Mouse (Mus musculus) embryonic facial prominence, embryonic 12.5 days (tissue): ENCODE results near the gene Stxbp5. TPM values are rescaled to one million over a fixed set of nuclear protein-coding genes. Genes with fewer than 3 reads are reported as not detected.
"Not testable (repeated sequence)": the region's sequence is repeated elsewhere in the genome, so short reads cannot be mapped to it uniquely, and the experiment has no call there.

Experiments used
- ATAC-seq: fragments of 200-750 bp; cut with Nextera tagmentation; 2 replicates; pipeline ENCODE4 v1.8.0; 2017; ENCODE audit not compliant: insufficient number of reproducible peaks, insufficient read depth, low FRiP score, low TSS enrichment
- H3K27ac ChIP-seq: fragments of 300-500 bp; sonication (generic); 2 replicates; pipeline ENCODE4 v1.5.1; 2016; ENCODE audit warnings: mild to moderate bottlenecking
- H3K27me3 ChIP-seq: fragments of 300-500 bp; sonication (generic); 2 replicates; pipeline ENCODE4 v1.6.1; 2016; ENCODE audit warnings: mild to moderate bottlenecking, moderate library complexity
- H3K36me3 ChIP-seq: fragments of 300-500 bp; sonication (generic); 2 replicates; pipeline ENCODE4 v1.6.1; 2016; ENCODE audit warnings: mild to moderate bottlenecking
- H3K4me1 ChIP-seq: fragments of 300-500 bp; sonication (generic); 2 replicates; pipeline ENCODE4 v1.6.1; 2016
- H3K4me2 ChIP-seq: fragments of 300-500 bp; sonication (generic); replicated peaks from 2 replicates; pipeline ENCODE4 v1.6.1; 2016; ENCODE audit warnings: mild to moderate bottlenecking, moderate library complexity
- H3K4me3 ChIP-seq: fragments of 300-500 bp; sonication (generic); 2 replicates; pipeline ENCODE4 v1.5.1; 2016; ENCODE audit warnings: mild to moderate bottlenecking
- H3K9ac ChIP-seq: fragments of 300-500 bp; sonication (generic); 2 replicates; pipeline ENCODE4 v1.6.1; 2016; ENCODE audit warnings: mild to moderate bottlenecking, moderate library complexity
- H3K9me3 ChIP-seq: fragments of 300-500 bp; sonication (generic); 2 replicates; pipeline ENCODE4 v1.6.1; 2016; ENCODE audit warnings: mild to moderate bottlenecking, moderate library complexity
- WGBS: fragments of 180-500 bp; shearing (Covaris S2); methylation state at CpG from one replicate; pipeline ENCODE4 v1.1.7; 2016; 5-methylcytosine and 5-hydroxymethylcytosine counted together
- polyA plus RNA-seq: library from polyadenylated mRNA; unstranded; fragments of >200 nt; fragmentation: Nextera tagmentation; extraction: Ambion mirVana; gene quantifications from 2 replicates; pipeline ENCODE4 v1.2.1, GENCODE M21; 2016

Gene Stxbp5
- polyA plus RNA-seq, 1 experiment from 2014 or later: 6.8 TPM

GRCm38 (mm10) chr10:9889651-9890050, 11.2 kb downstream of the Stxbp5 start:
- Histone ChIP-seq H3K4me1 (no peaks in the 10 kb centered on the region), H3K27me3 (no peaks in the 10 kb centered on the region), H3K27ac (no peak overlapping the region), H3K9me3 (no peaks in the 10 kb centered on the region), H3K4me2 (no peak overlapping the region), H3K4me3 (no peak overlapping the region), H3K36me3 (0 out of 2 replicates have a peak, but pooled peaks cover 3% of the 10 kb centered on the region), H3K9ac (no peak overlapping the region)
- ATAC-seq: no peak
- 73% methylated on average over 8 of the region's 8 CpGs for WGBS

GRCm38 (mm10) chr10:9888655-9889054, 12.2 kb downstream of the Stxbp5 start:
- H3K4me2 ChIP-seq: no peak overlapping the region
- 89% methylated on average over 4 of the region's 4 CpGs for WGBS

GRCm38 (mm10) chr10:9881781-9882320, 19.0 kb downstream of the Stxbp5 start:
- not testable (repeated sequence) for H3K9me3 ChIP-seq, ATAC-seq, H3K4me2 ChIP-seq, H3K4me1 ChIP-seq, H3K27ac ChIP-seq, H3K36me3 ChIP-seq, H3K27me3 ChIP-seq, H3K9ac ChIP-seq, H3K4me3 ChIP-seq
- WGBS: 80% methylated on average over 5 of the region's 5 CpGs

More at GRCm38 (mm10) chr10:9888655-9889054, 12.2 kb downstream of the Stxbp5 start:
- Histone ChIP-seq H3K27me3 (no peaks in the 10 kb centered on the region), H3K4me1 (no peaks in the 10 kb centered on the region), H3K9me3 (no peaks in the 10 kb centered on the region), H3K36me3 (0 out of 2 replicates have a peak, but pooled peaks cover 3% of the 10 kb centered on the region), H3K27ac (no peak overlapping the region), H3K4me3 (no peak overlapping the region), H3K9ac (no peak overlapping the region)
- no peak for ATAC-seq

- Histone ChIP-seq H3K27me3 (no peaks in the 10 kb centered on the region), H3K4me2 (no peak overlapping the region), H3K27ac (no peak overlapping the region), H3K4me3 (no peak overlapping the region), H3K9me3 (no peaks in the 10 kb centered on the region), H3K4me1 (no peaks in the 10 kb centered on the region), H3K9ac (no peak overlapping the region), H3K36me3 (no peaks in the 10 kb centered on the region)
- WGBS: 75% methylated on average over 6 of the region's 6 CpGs
- no peak for ATAC-seq
These were observed 20.7 kb downstream of the Stxbp5 start for GRCm38 (mm10) chr10:9880070-9880728.

GRCm38 (mm10) chr10:9878821-9879489, 21.9 kb downstream of the Stxbp5 start:
- Histone ChIP-seq H3K9ac (no peak overlapping the region), H3K4me1 (no peaks in the 10 kb centered on the region), H3K4me2 (no peak overlapping the region), H3K27ac (no peak overlapping the region), H3K36me3 (no peaks in the 10 kb centered on the region), H3K27me3 (no peaks in the 10 kb centered on the region), H3K9me3 (no peaks in the 10 kb centered on the region), H3K4me3 (no peak overlapping the region)
- no peak for ATAC-seq
- WGBS: 87% methylated on average over 6 of the region's 6 CpGs

GRCm38 (mm10) chr10:9875905-9876304, 25.0 kb downstream of the Stxbp5 start:
- 93% methylated on average over 3 of the region's 3 CpGs for WGBS
- Histone ChIP-seq H3K4me1 (no peaks in the 10 kb centered on the region), H3K9me3 (no peaks in the 10 kb centered on the region), H3K9ac (no peak overlapping the region), H3K27me3 (no peaks in the 10 kb centered on the region), H3K4me2 (no peak overlapping the region), H3K27ac (no peak overlapping the region), H3K36me3 (no peaks in the 10 kb centered on the region), H3K4me3 (no peak overlapping the region)
- no peak for ATAC-seq

GRCm38 (mm10) chr10:9872143-9872542, 28.7 kb downstream of the Stxbp5 start:
- no peak for ATAC-seq
- Histone ChIP-seq H3K4me3 (no peak overlapping the region), H3K27me3 (no peaks in the 10 kb centered on the region), H3K9ac (no peak overlapping the region), H3K4me2 (no peak overlapping the region), H3K36me3 (no peaks in the 10 kb centered on the region), H3K9me3 (no peaks in the 10 kb centered on the region), H3K4me1 (no peaks in the 10 kb centered on the region), H3K27ac (no peak overlapping the region)
- 77% methylated on average over 2 of the region's 2 CpGs for WGBS

GRCm38 (mm10) chr10:9866793-9867579, 33.9 kb downstream of the Stxbp5 start:
- H3K4me1 ChIP-seq: no peaks in the 10 kb centered on the region
- H3K36me3 ChIP-seq: no peaks in the 10 kb centered on the region
- no peaks in the 10 kb centered on the region for H3K9me3 ChIP-seq
- no peak overlapping the region for H3K4me3 ChIP-seq
- no peak overlapping the region for H3K9ac ChIP-seq
- 72% methylated on average over 17 of the region's 17 CpGs for WGBS
- no peak overlapping the region for H3K4me2 ChIP-seq
- H3K27me3 ChIP-seq: no peaks in the 10 kb centered on the region
- H3K27ac ChIP-seq: no peak overlapping the region
- no peak for ATAC-seq

- WGBS: 72% methylated on average over 4 of the region's 4 CpGs
These were observed 40.9 kb downstream of the Stxbp5 start for GRCm38 (mm10) chr10:9860022-9860421.

GRCm38 (mm10) chr10:9859476-9859875, 41.4 kb downstream of the Stxbp5 start:
- H3K4me2 ChIP-seq: no peak overlapping the region
- H3K4me3 ChIP-seq: no peak overlapping the region
- H3K36me3 ChIP-seq: 0 out of 2 replicates have a peak, but pooled peaks cover 4% of the 10 kb centered on the region
- H3K9me3 ChIP-seq: no peaks in the 10 kb centered on the region; the same call in 1 of the 2 replicates
- no peak overlapping the region for H3K9ac ChIP-seq
- H3K27me3 ChIP-seq: no peaks in the 10 kb centered on the region
- 77% methylated on average over 3 of the region's 3 CpGs for WGBS
- no peak for ATAC-seq
- H3K27ac ChIP-seq: no peak overlapping the region
- H3K4me1 ChIP-seq: no peaks in the 10 kb centered on the region

More at GRCm38 (mm10) chr10:9860022-9860421, 40.9 kb downstream of the Stxbp5 start:
- H3K4me1 ChIP-seq: no peaks in the 10 kb centered on the region
- H3K4me2 ChIP-seq: no peak overlapping the region
- H3K27me3 ChIP-seq: no peaks in the 10 kb centered on the region
- H3K9me3 ChIP-seq: no peaks in the 10 kb centered on the region; the same call in 1 of the 2 replicates
- no peak for ATAC-seq
- 0 out of 2 replicates have a peak, but pooled peaks cover 3% of the 10 kb centered on the region for H3K36me3 ChIP-seq
- no peak overlapping the region for H3K9ac ChIP-seq
- H3K4me3 ChIP-seq: no peak overlapping the region
- H3K27ac ChIP-seq: no peak overlapping the region

GRCm38 (mm10) chr10:9857850-9858249, 43.0 kb downstream of the Stxbp5 start:
- ATAC-seq: no peak
- Histone ChIP-seq H3K9ac (no peak overlapping the region), H3K4me1 (no peaks in the 10 kb centered on the region), H3K9me3 (peaks cover 7% of the 10 kb centered on the region; the same call in 1 of the 2 replicates), H3K4me3 (no peak overlapping the region), H3K27ac (no peak overlapping the region), H3K27me3 (no peaks in the 10 kb centered on the region), H3K36me3 (0 out of 2 replicates have a peak, but pooled peaks cover 4% of the 10 kb centered on the region), H3K4me2 (no peak overlapping the region)
- 77% methylated on average over 2 of the region's 2 CpGs for WGBS
